17 mouse cellular contexts compared by ENCODE assay signal in genomic region chr8:114612091-114612490, GRCm38 (mm10).
"Had no signal": no experiment of that assay in that cellular context is flagged by ENCODE, and none has a peak within 500 bp of the region (broad histone marks: within the 10 kb centered on the region; RNA-seq: fewer than 3 reads in every experiment).

No protein-coding gene starts in this region.

- H3K27ac ChIP-seq: left cerebral cortex, adult 2 months; liver, embryonic 13.5 days; midbrain, embryonic 10.5 days; midbrain, embryonic 13.5 days; neural tube, embryonic 13.5 days had no signal

- H3K4me1 ChIP-seq: megakaryocyte, embryonic 14.5 days; neural tube, embryonic 13.5 days had no signal

- H3K4me2 ChIP-seq: liver, embryonic 13.5 days; midbrain, embryonic 13.5 days; neural tube, embryonic 13.5 days had no signal

- H3K27me3 ChIP-seq: liver, embryonic 13.5 days; megakaryocyte, embryonic 14.5 days; midbrain, embryonic 13.5 days; neural tube, embryonic 13.5 days had no signal

- ATAC-seq: midbrain, embryonic 13.5 days; midbrain, embryonic 16.5 days had no signal

- H3K9ac ChIP-seq: liver, embryonic 13.5 days; midbrain, embryonic 13.5 days; neural tube, embryonic 13.5 days had no signal

- H3K9me3 ChIP-seq: liver, embryonic 13.5 days; midbrain, embryonic 10.5 days; midbrain, embryonic 13.5 days; neural tube, embryonic 13.5 days had no signal

- H3K4me3 ChIP-seq: left cerebral cortex, adult 2 months; liver, embryonic 13.5 days; megakaryocyte, embryonic 14.5 days; midbrain, embryonic 10.5 days; midbrain, embryonic 13.5 days; myocyte; neural tube, embryonic 13.5 days had no signal

- DNase-seq: kidney, postnatal 10 days; kidney, postnatal 36 days; layer of hippocampus, postnatal 36 days; liver, embryonic 13.5 days; lung, adult 2 months; lung, postnatal 36 days; retina, postnatal 1 day; right cerebral cortex, postnatal 25 days; thymus, adult 18-20 months; thymus, postnatal 36 days had no signal

- H3K36me3 ChIP-seq: liver, embryonic 13.5 days; midbrain, embryonic 10.5 days; midbrain, embryonic 13.5 days; neural tube, embryonic 13.5 days had no signal
